Mouse (Mus musculus): Measurements from ENCODE around the gene Pbld2. TPM values are rescaled to one million over a fixed set of nuclear protein-coding genes. Genes with fewer than 3 reads are reported as not detected.
"Not testable (repeated sequence)": the region's sequence is repeated elsewhere in the genome, so short reads cannot be mapped to it uniquely, and the experiment has no call there.

Pbld2 gene
- total RNA-seq, 2 experiments from 2014 or later: 1.2 to 1.6 TPM

- no peak for DNase-seq
Measured at GRCm38 (mm10) chr10:63025491-63026011, 1.4 kb downstream of the Pbld2 start.

- no peak for DNase-seq
Measured at GRCm38 (mm10) chr10:63026156-63026794, 2.2 kb downstream of the Pbld2 start.

GRCm38 (mm10) chr10:63026795-63027160 is 2.7 kb downstream of the Pbld2 start:
- DNase-seq: no peak

GRCm38 (mm10) chr10:63027376-63028161 is 3.5 kb downstream of the Pbld2 start:
- no peak for DNase-seq

GRCm38 (mm10) chr10:63028396-63028795 is 4.3 kb downstream of the Pbld2 start:
- no peak for DNase-seq

- no peak for DNase-seq
Measured at GRCm38 (mm10) chr10:63032267-63032666, 8.2 kb downstream of the Pbld2 start.

GRCm38 (mm10) chr10:63032956-63033355 is 8.8 kb downstream of the Pbld2 start:
- DNase-seq: no peak

GRCm38 (mm10) chr10:63038571-63039320 is 14.6 kb downstream of the Pbld2 start:
- no peak for DNase-seq

- no peak for DNase-seq
Measured at GRCm38 (mm10) chr10:63039867-63040628, 15.9 kb downstream of the Pbld2 start.

GRCm38 (mm10) chr10:63043154-63043553 is 19.0 kb downstream of the Pbld2 start:
- DNase-seq: no peak

GRCm38 (mm10) chr10:63047751-63048150 is 23.6 kb downstream of the Pbld2 start:
- DNase-seq: no peak

- DNase-seq: no peak
Measured at GRCm38 (mm10) chr10:63049106-63049505, 25.0 kb downstream of the Pbld2 start.

- no peak for DNase-seq
Measured at GRCm38 (mm10) chr10:63051267-63051666, 27.2 kb downstream of the Pbld2 start.

- no peak for DNase-seq
Measured at GRCm38 (mm10) chr10:63052011-63052410, 27.9 kb downstream of the Pbld2 start.

GRCm38 (mm10) chr10:63053007-63053406 is 28.9 kb downstream of the Pbld2 start:
- no peak for DNase-seq

GRCm38 (mm10) chr10:63054071-63054470 is 30.0 kb downstream of the Pbld2 start:
- not testable (repeated sequence) for DNase-seq

- DNase-seq: no peak
Measured at GRCm38 (mm10) chr10:63054586-63054985, 30.5 kb downstream of the Pbld2 start.

GRCm38 (mm10) chr10:63056966-63057750 is 33.0 kb downstream of the Pbld2 start:
- DNase-seq: no peak

GRCm38 (mm10) chr10:63059862-63060261 is 35.7 kb downstream of the Pbld2 start, which contains the start of gene Pbld1:
Pbld1 (plus strand) TSS chr10:63060162.
- no peak for DNase-seq

GRCm38 (mm10) chr10:63060406-63060805 is 36.3 kb downstream of the Pbld2 start:
- no peak for DNase-seq

GRCm38 (mm10) chr10:63061266-63061665 is 37.2 kb downstream of the Pbld2 start:
- no peak for DNase-seq
